Mouse (Mus musculus): ENCODE data around the gene Atat1.
A peak's percentile ranks its signal among the peaks of the same experiment; 100 is the strongest.

The Atat1 gene

GRCm38 (mm10) chr17:35873774-35874519 is 35.9 kb downstream of the Atat1 start:
- peak; percentile 95 for DNase-seq (ENCODE audit: low spot score)

GRCm38 (mm10) chr17:35870884-35871696 is 38.8 kb downstream of the Atat1 start:
- DNase-seq (ENCODE audit: low spot score): no peak

GRCm38 (mm10) chr17:35870151-35870883 is 39.6 kb downstream of the Atat1 start:
- peak; percentile 40 for DNase-seq (ENCODE audit: low spot score)

- peak; percentile 32 for DNase-seq (ENCODE audit: low spot score)
Observed at GRCm38 (mm10) chr17:35869346-35870067, 40.4 kb downstream of the Atat1 start.

- no peak for DNase-seq (ENCODE audit: low spot score)
Observed at GRCm38 (mm10) chr17:35868961-35869345, 40.9 kb downstream of the Atat1 start.

- DNase-seq (ENCODE audit: low spot score): no peak
Observed at GRCm38 (mm10) chr17:35868165-35868820, 41.6 kb downstream of the Atat1 start.

GRCm38 (mm10) chr17:35866911-35867890 is 42.7 kb downstream of the Atat1 start:
- DNase-seq (ENCODE audit: low spot score): no peak

- DNase-seq (ENCODE audit: low spot score): peak; percentile 59
Observed at GRCm38 (mm10) chr17:35866281-35866831, 43.5 kb downstream of the Atat1 start.

- DNase-seq (ENCODE audit: low spot score): peak; percentile 59
Observed at GRCm38 (mm10) chr17:35865481-35866280, 44.2 kb downstream of the Atat1 start, which contains the start of gene Ppp1r18. TSS of gene Ppp1r18 (plus strand) at chr17:35865593.

GRCm38 (mm10) chr17:35864832-35865353 is 45.0 kb downstream of the Atat1 start:
- DNase-seq (ENCODE audit: low spot score): no peak

GRCm38 (mm10) chr17:35861198-35861857 is 48.5 kb downstream of the Atat1 start, which contains the start of gene Nrm:
TSS of gene Nrm (plus strand) at chr17:35861318.
- peak; percentile 86 for DNase-seq (ENCODE audit: low spot score)

- no peak for DNase-seq (ENCODE audit: low spot score)
Observed at GRCm38 (mm10) chr17:35860831-35861197, 49.1 kb downstream of the Atat1 start.

- DNase-seq (ENCODE audit: low spot score): no peak
Observed at GRCm38 (mm10) chr17:35859835-35860234, 50.0 kb downstream of the Atat1 start.

- DNase-seq (ENCODE audit: low spot score): no peak
Observed at GRCm38 (mm10) chr17:35859371-35859770, 50.5 kb downstream of the Atat1 start.

- no peak for DNase-seq (ENCODE audit: low spot score)
Observed at GRCm38 (mm10) chr17:35850974-35851373, 58.9 kb downstream of the Atat1 start.

- no peak for DNase-seq (ENCODE audit: low spot score)
Observed at GRCm38 (mm10) chr17:35848112-35848511, 61.8 kb downstream of the Atat1 start.
